Mouse (Mus musculus): ENCODE measurements at regions not wholly inside any gene's neighbourhood (a gene's known extent, or its start where the extent isn't known, plus 50 kb on each side); places are given as distances from the start of the nearest gene placed in this dataset.
A peak's percentile ranks its signal among the peaks of the same experiment; 100 is the strongest.

- intact Hi-C loops (cut with DNase I) = no loop called here
- DNase-seq = no peak
Measured at GRCm38 (mm10) chr9:23535872-23536271, 313.0 kb downstream of the Bmper start.

- intact Hi-C loops (cut with DNase I) = no loop called here
- no peak for DNase-seq
Measured at GRCm38 (mm10) chr9:23538051-23538450, 315.2 kb downstream of the Bmper start.

- intact Hi-C loops (cut with DNase I) = no loop called here
- no peak for DNase-seq
Measured at GRCm38 (mm10) chr9:23551692-23552091, 328.8 kb downstream of the Bmper start.

GRCm38 (mm10) chr9:23553766-23554165 lies 330.9 kb downstream of the Bmper start:
- no peak for DNase-seq
- intact Hi-C loops (cut with DNase I) = no loop called here

- intact Hi-C loops (cut with DNase I) = no loop called here
- no peak for DNase-seq
Measured at GRCm38 (mm10) chr9:23557601-23558000, 334.7 kb downstream of the Bmper start.

GRCm38 (mm10) chr9:23561924-23562323 lies 339.0 kb downstream of the Bmper start:
- DNase-seq = no peak
- intact Hi-C loops (cut with DNase I) = no loop called here

GRCm38 (mm10) chr9:23567081-23567480 lies 344.2 kb downstream of the Bmper start:
- no peak for DNase-seq
- intact Hi-C loops (cut with DNase I) = no loop called here

- intact Hi-C loops (cut with DNase I) = no loop called here
- DNase-seq = peak in 1 of 2 experiments; percentile 3
Measured at GRCm38 (mm10) chr9:23570150-23570549, 347.3 kb downstream of the Bmper start.

- intact Hi-C loops (cut with DNase I) = no loop called here
- no peak for DNase-seq
Measured at GRCm38 (mm10) chr9:23576314-23576713, 353.4 kb downstream of the Bmper start.

- peak in 1 of 2 experiments; percentile 6 for DNase-seq
- intact Hi-C loops (cut with DNase I) = loop anchor here (2.0 kb wide), 1 partner anchor 937 kb away; no protein-coding TSS in a partner anchor
Measured at GRCm38 (mm10) chr9:23580155-23580554, 357.3 kb downstream of the Bmper start.

- peak; percentile 74 for DNase-seq
- intact Hi-C loops (cut with DNase I) = loop anchor here (2.0 kb wide), 1 partner anchor 936 kb away; no protein-coding TSS in a partner anchor
Measured at GRCm38 (mm10) chr9:23581039-23581606, 358.2 kb downstream of the Bmper start.

GRCm38 (mm10) chr9:23584561-23584960 lies 361.7 kb downstream of the Bmper start:
- intact Hi-C loops (cut with DNase I) = no loop called here
- no peak for DNase-seq

- intact Hi-C loops (cut with DNase I) = no loop called here
- DNase-seq = no peak
Measured at GRCm38 (mm10) chr9:23589024-23589423, 366.1 kb downstream of the Bmper start.

GRCm38 (mm10) chr9:23591906-23592305 lies 369.0 kb downstream of the Bmper start:
- no peak for DNase-seq
- intact Hi-C loops (cut with DNase I) = no loop called here

- intact Hi-C loops (cut with DNase I) = no loop called here
- DNase-seq = no peak
Measured at GRCm38 (mm10) chr9:23600623-23601022, 377.7 kb downstream of the Bmper start.

Measured in heart, postnatal 36 days (tissue).